Mouse (Mus musculus): Measurements from ENCODE around the gene Pdlim7.

- TF ChIP-seq GATA1 (IDR thresholded peaks at IDR 0.05; ENCODE audit: low read length), result no peak
- TF ChIP-seq TAL1 (IDR thresholded peaks at IDR 0.05; ENCODE audit: low read length), result no peak
These were observed 10.6 kb upstream of the Pdlim7 start for GRCm38 (mm10) chr13:55523951-55524600.

Data from erythroblast, embryonic 14.5 days (primary cell).